Mouse (Mus musculus) liver, adult 2 months (tissue): Measurements from ENCODE around the gene Manba.

Source experiments
- CTCF ChIP-seq: fragments of 200-500 bp; IDR thresholded peaks from 2 replicates; pipeline ENCODE4 v1.5.1; 2011; ENCODE audit warnings: low read depth, low read length, control low read depth
- POLR2A ChIP-seq: fragments of 200-500 bp; IDR thresholded peaks from 2 replicates; pipeline ENCODE4 v1.6.1; 2011; ENCODE audit warnings: low read length, control low read depth; ENCODE audit not compliant: insufficient read depth; ENCODE audit errors: extremely low read depth

- TF ChIP-seq POLR2A (no peak), CTCF (no peak)
These were observed 61.9 kb downstream of the Manba start for GRCm38 (mm10) chr3:135547298-135547697.
